7 mouse cellular contexts compared by ENCODE assay signal in genomic region chr5:140619151-140619771, GRCm38 (mm10). TPM values are rescaled to one million over a fixed set of nuclear protein-coding genes. Genes with fewer than 3 reads are reported as not detected.
DNase-seq lines count a peak whose midpoint lies in the region; ATAC-seq and TF ChIP-seq lines count a peak whose summit lies in the region.

No protein-coding gene starts in this region.

- TF ChIP-seq CTCF in ES-Bruce4 (IDR thresholded peaks at IDR 0.05; ENCODE audit: low read depth, low read length), result peak; percentile 85

- no peak overlapping the region for H3K9ac ChIP-seq in ES-Bruce4 (ENCODE audit: low read depth, poor library complexity, severe bottlenecking)
- no peak overlapping the region for H3K9ac ChIP-seq in forebrain, embryonic 11.5 days (ENCODE audit: low read length)
- no peak overlapping the region for H3K9ac ChIP-seq in hindbrain, embryonic 15.5 days

- peak; percentile 68 to 81 for DNase-seq in adrenal gland, adult 18-20 months (ENCODE audit: low spot score in 2 of 2)
- peak; percentile 92 for DNase-seq in forebrain, embryonic 11.5 days (ENCODE audit: low spot score)
- DNase-seq in layer of hippocampus, postnatal 25 days (ENCODE audit: extremely low spot score in 1 of 2, low spot score in 1 of 2), result peak; percentile 66 to 81
- peak; percentile 88 for DNase-seq in mesoderm, embryonic 11.5 days (ENCODE audit: low read depth, low spot score)
- DNase-seq in spleen, adult 18-20 months, result peak; percentile 69 to 84

- no peaks in the 10 kb centered on the region for H3K9me3 ChIP-seq in ES-Bruce4 (replicated peaks; ENCODE audit: control insufficient read depth, insufficient read depth, low read length, poor library complexity, severe bottlenecking)
- H3K9me3 ChIP-seq in forebrain, embryonic 11.5 days (ENCODE audit: control insufficient read depth, low read length), result no peaks in the 10 kb centered on the region
- H3K9me3 ChIP-seq in hindbrain, embryonic 15.5 days, result no peaks in the 10 kb centered on the region

- no peaks in the 10 kb centered on the region for H3K36me3 ChIP-seq in ES-Bruce4 (ENCODE audit: control insufficient read depth, insufficient read depth, low read length, poor library complexity, severe bottlenecking)
- H3K36me3 ChIP-seq in forebrain, embryonic 11.5 days (ENCODE audit: control insufficient read depth, insufficient read depth, low read length), result peaks cover 16% of the 10 kb centered on the region
- H3K36me3 ChIP-seq in hindbrain, embryonic 15.5 days, result peaks cover 21% of the 10 kb centered on the region

- H3K4me3 ChIP-seq in ES-Bruce4 (ENCODE audit: low read depth, low read length), result no peak overlapping the region
- no peak overlapping the region for H3K4me3 ChIP-seq in forebrain, embryonic 11.5 days (ENCODE audit: low read depth, low read length)
- no peak overlapping the region for H3K4me3 ChIP-seq in hindbrain, embryonic 15.5 days

- H3K27me3 ChIP-seq in ES-Bruce4 (ENCODE audit: control insufficient read depth, insufficient read depth, low read length, poor library complexity, severe bottlenecking), result no peaks in the 10 kb centered on the region
- no peaks in the 10 kb centered on the region for H3K27me3 ChIP-seq in forebrain, embryonic 11.5 days (ENCODE audit: control insufficient read depth, insufficient read depth, low read length)
- no peaks in the 10 kb centered on the region for H3K27me3 ChIP-seq in hindbrain, embryonic 15.5 days

- H3K4me1 ChIP-seq in ES-Bruce4 (ENCODE audit: control insufficient read depth, insufficient read depth, low read length), result no peaks in the 10 kb centered on the region
- peaks cover 4% of the 10 kb centered on the region; the same call in 1 of the 2 replicates for H3K4me1 ChIP-seq in forebrain, embryonic 11.5 days (replicated peaks; ENCODE audit: control insufficient read depth, insufficient read depth, low read length)
- peaks cover 23% of the 10 kb centered on the region for H3K4me1 ChIP-seq in hindbrain, embryonic 15.5 days (replicated peaks)

- peak; percentile 53 for ATAC-seq in forebrain, embryonic 11.5 days (replicated peaks; ENCODE audit: low FRiP score)
- ATAC-seq in hindbrain, embryonic 15.5 days (ENCODE audit: low FRiP score, low read depth), result no peak

- H3K4me2 ChIP-seq in forebrain, embryonic 11.5 days (ENCODE audit: low read depth, low read length, severe bottlenecking), result no peak overlapping the region
- no peak overlapping the region for H3K4me2 ChIP-seq in hindbrain, embryonic 15.5 days

- H3K27ac ChIP-seq in ES-Bruce4 (ENCODE audit: insufficient read depth, low read length), result no peak overlapping the region
- H3K27ac ChIP-seq in forebrain, embryonic 11.5 days (ENCODE audit: low read depth, low read length), result no peak overlapping the region
- H3K27ac ChIP-seq in hindbrain, embryonic 15.5 days (replicated peaks), result 0 out of 2 replicates have a peak overlapping the region, but pooled peaks have one; percentile 47

- TF ChIP-seq POLR2A in ES-Bruce4 (IDR thresholded peaks at IDR 0.05; ENCODE audit: insufficient read depth, low read length), result no peak

- no peak for TF ChIP-seq EP300 in ES-Bruce4 (IDR thresholded peaks at IDR 0.05; ENCODE audit: insufficient read depth, low read depth, low read length)

- WGBS in forebrain, embryonic 11.5 days, result 22% methylated on average over 6 of the region's 6 CpGs
- WGBS in hindbrain, embryonic 15.5 days, result 19% methylated on average over 6 of the region's 6 CpGs

RNA-seq across cellular contexts. Expression of gene Lfng, which starts 12.1 kb away (rescaled TPM):
- 4.1 and 4.4 TPM in 2 replicates for polyA plus RNA-seq in ES-Bruce4 (2011; ENCODE audit: insufficient read depth, insufficient read length, low read depth, missing spikeins)
- total RNA-seq in adrenal gland, adult 18-20 months (2021), result 10 to 100 TPM in 1 of 2 experiments, 1 to 10 TPM in 1; 9.8 to 12.3 TPM
- polyA plus RNA-seq in forebrain, embryonic 11.5 days (2014; fragmentation: Nextera tagmentation; extraction: Ambion mirVana), result 41.8 and 45.4 TPM in 2 replicates
- 28.4 and 28.8 TPM in 2 replicates for polyA plus RNA-seq in hindbrain, embryonic 15.5 days (2015; fragmentation: Nextera tagmentation; extraction: Ambion mirVana)
- 10 to 100 TPM; 20.0 to 29.8 TPM for total RNA-seq in layer of hippocampus, postnatal 25 days (2021)

RNA-seq across cellular contexts. Expression of gene Ttyh3, which starts 29.6 kb away (rescaled TPM):
- polyA plus RNA-seq in ES-Bruce4 (2011; ENCODE audit: insufficient read depth, insufficient read length, low read depth, missing spikeins), result 19.1 and 21.4 TPM in 2 replicates
- total RNA-seq in adrenal gland, adult 18-20 months (2021), result 10 to 100 TPM; 26.5 to 70.6 TPM
- 83.3 and 91.5 TPM in 2 replicates for polyA plus RNA-seq in forebrain, embryonic 11.5 days (2014; fragmentation: Nextera tagmentation; extraction: Ambion mirVana)
- polyA plus RNA-seq in hindbrain, embryonic 15.5 days (2015; fragmentation: Nextera tagmentation; extraction: Ambion mirVana), result 84.6 and 85.2 TPM in 2 replicates
- total RNA-seq in layer of hippocampus, postnatal 25 days (2021), result 100 to 1,000 TPM; 247 to 262 TPM

RNA-seq across cellular contexts. Expression of gene Grifin, which starts 54.4 kb away (rescaled TPM):
- not detected in 2 replicates for polyA plus RNA-seq in ES-Bruce4 (2011; ENCODE audit: insufficient read depth, insufficient read length, low read depth, missing spikeins)
- total RNA-seq in adrenal gland, adult 18-20 months (2021), result not detected
- not detected in 2 replicates for polyA plus RNA-seq in forebrain, embryonic 11.5 days (2014; fragmentation: Nextera tagmentation; extraction: Ambion mirVana)
- not detected in 2 replicates for polyA plus RNA-seq in hindbrain, embryonic 15.5 days (2015; fragmentation: Nextera tagmentation; extraction: Ambion mirVana)
- total RNA-seq in layer of hippocampus, postnatal 25 days (2021), result not detected
